Comparison of ENCODE assay signal across 20 mouse cellular contexts in genomic region chr17:72937204-72937603, GRCm38 (mm10). TPM values are rescaled to one million over a fixed set of nuclear protein-coding genes. Genes with fewer than 3 reads are reported as not detected.
DNase-seq lines count a peak whose midpoint lies in the region; ATAC-seq and TF ChIP-seq lines count a peak whose summit lies in the region.
"Had no signal": no experiment of that assay in that cellular context is flagged by ENCODE, and none has a peak within 500 bp of the region (broad histone marks: within the 10 kb centered on the region; RNA-seq: fewer than 3 reads in every experiment).

No protein-coding gene starts in this region.

- DNase-seq in heart, adult 2 months: no peak
- no peak for DNase-seq in heart, postnatal 4 days
- DNase-seq in heart, postnatal 0 days (ENCODE audit: low spot score): no peak
- DNase-seq in heart, postnatal 36 days: no peak
- DNase-seq in thymus, adult 2 months: no peak
- no peak for DNase-seq in thymus, postnatal 10 days (ENCODE audit: low spot score in 2 of 2)
- DNase-seq in ovary, postnatal 14 days (ENCODE audit: low spot score): no peak
- no peak for DNase-seq in neural tube, embryonic 10.5 days (ENCODE audit: extremely low spot score, low spot score)
- DNase-seq: adrenal gland, postnatal 14 days; cerebellum, adult 11-12 months; cerebellum, postnatal 25 days; kidney, adult 2 months; liver; liver, postnatal 0 days; right cerebral cortex, postnatal 4 days; thymus, adult 18-20 months had no signal

- WGBS in heart, adult 2 months: 51% methylated on average over 9 of the region's 9 CpGs
- 38% methylated on average over 9 of the region's 9 CpGs for WGBS in heart, postnatal 0 days
- WGBS in thymus, adult 2 months: 75% methylated on average over 9 of the region's 9 CpGs

- H3K27me3 ChIP-seq in heart, adult 2 months (ENCODE audit: control insufficient read depth, insufficient read depth, low read length): no peaks in the 10 kb centered on the region
- no peaks in the 10 kb centered on the region for H3K27me3 ChIP-seq in heart, postnatal 0 days (ENCODE audit: control insufficient read depth, insufficient read depth, low read length)
- no peaks in the 10 kb centered on the region for H3K27me3 ChIP-seq in thymus, adult 2 months (ENCODE audit: control insufficient read depth, insufficient read depth, low read length)
- H3K27me3 ChIP-seq: forebrain, embryonic 12.5 days; hindbrain, embryonic 13.5 days had no signal

- no peak overlapping the region for H3K9ac ChIP-seq in heart, adult 2 months (ENCODE audit: low read depth, low read length)
- H3K9ac ChIP-seq in heart, postnatal 0 days (replicated peaks; ENCODE audit: low read depth, low read length): 0 out of 2 replicates have a peak overlapping the region, but pooled peaks have one; percentile 8
- H3K9ac ChIP-seq: forebrain, embryonic 12.5 days; hindbrain, embryonic 13.5 days; liver, postnatal 0 days had no signal

- H3K27ac ChIP-seq in heart, adult 2 months: peak overlapping the region; percentile 70
- H3K27ac ChIP-seq in heart, postnatal 0 days (ENCODE audit: low read depth): peak overlapping the region; percentile 85
- H3K27ac ChIP-seq in thymus, adult 2 months (ENCODE audit: control insufficient read depth, insufficient read depth, low read length): peak overlapping the region; percentile 82; the same call in 1 of the 2 replicates
- H3K27ac ChIP-seq: forebrain, embryonic 12.5 days; hindbrain, embryonic 13.5 days; macrophage had no signal

- peaks cover 25% of the 10 kb centered on the region for H3K4me1 ChIP-seq in heart, adult 2 months (ENCODE audit: control insufficient read depth, insufficient read depth, low read length)
- H3K4me1 ChIP-seq in heart, postnatal 0 days (ENCODE audit: control insufficient read depth, insufficient read depth): peaks cover 73% of the 10 kb centered on the region
- peaks cover 68% of the 10 kb centered on the region for H3K4me1 ChIP-seq in thymus, adult 2 months (replicated peaks; ENCODE audit: control insufficient read depth, insufficient read depth, low read length)

- peaks cover 3% of the 10 kb centered on the region; the same call in 1 of the 2 replicates for H3K79me2 ChIP-seq in heart, adult 2 months (replicated peaks; ENCODE audit: control insufficient read depth, insufficient read depth, low read length)

- no peaks in the 10 kb centered on the region for H3K9me3 ChIP-seq in heart, postnatal 0 days (replicated peaks; ENCODE audit: control insufficient read depth, low read length)

- H3K4me2 ChIP-seq in heart, postnatal 0 days (ENCODE audit: low read depth, low read length): no peak overlapping the region
- H3K4me2 ChIP-seq: forebrain, embryonic 12.5 days; hindbrain, embryonic 13.5 days; midbrain, embryonic 11.5 days had no signal

- TF ChIP-seq POLR2A in heart, adult 2 months (IDR thresholded peaks at IDR 0.05; ENCODE audit: insufficient read depth, low read depth, low read length): no peak
- TF ChIP-seq POLR2A in thymus, adult 2 months (IDR thresholded peaks at IDR 0.05; ENCODE audit: control insufficient read depth, extremely low read depth, insufficient read depth, low read length, poor library complexity): no peak

- no peak for ATAC-seq in heart, postnatal 0 days (ENCODE audit: insufficient read depth, low read depth)
- ATAC-seq: liver, postnatal 0 days had no signal

- H3K4me3 ChIP-seq in heart, adult 2 months: no peak overlapping the region
- no peak overlapping the region for H3K4me3 ChIP-seq in heart, postnatal 0 days (ENCODE audit: low read depth, low read length)
- no peak overlapping the region for H3K4me3 ChIP-seq in thymus, adult 2 months (ENCODE audit: control insufficient read depth, insufficient read depth, low read length)
- H3K4me3 ChIP-seq: forebrain, embryonic 12.5 days; hindbrain, embryonic 13.5 days had no signal

- no peak for TF ChIP-seq EP300 in heart, adult 2 months (IDR thresholded peaks at IDR 0.05; ENCODE audit: insufficient read depth, low read depth, low read length)
- TF ChIP-seq EP300 in heart, postnatal 0 days (IDR thresholded peaks at IDR 0.05; ENCODE audit: low read depth): no peak

- no peak for TF ChIP-seq CTCF in heart, adult 2 months (IDR thresholded peaks at IDR 0.05)
- no peak for TF ChIP-seq CTCF in heart, postnatal 0 days (IDR thresholded peaks at IDR 0.05; ENCODE audit: low read depth)
- no peak for TF ChIP-seq CTCF in thymus, adult 2 months (IDR thresholded peaks at IDR 0.05; ENCODE audit: borderline replicate concordance, control insufficient read depth, extremely low read depth, insufficient read depth, low read length, poor library complexity)

- peaks cover 63% of the 10 kb centered on the region for H3K36me3 ChIP-seq in heart, adult 2 months (ENCODE audit: control insufficient read depth, insufficient read depth, low read length)
- peaks cover 77% of the 10 kb centered on the region for H3K36me3 ChIP-seq in heart, postnatal 0 days (replicated peaks; ENCODE audit: control insufficient read depth, insufficient read depth, low read length)
- H3K36me3 ChIP-seq in thymus, adult 2 months (ENCODE audit: control insufficient read depth, insufficient read depth, low read length): peaks cover 34% of the 10 kb centered on the region

- intact Hi-C loops in heart, adult 2 months (cut with DNase I): loop anchor here (2.0 kb wide), 1 partner anchor 14 kb away; no protein-coding TSS in a partner anchor
- intact Hi-C loops in heart, postnatal 36 days (cut with DNase I): loop anchor here (5.0 kb wide), 1 partner anchor 35 kb away; no protein-coding TSS in a partner anchor

RNA-seq across cellular contexts. Expression of gene Lbh, which starts 19.1 kb away (rescaled TPM):
- 100 to 1,000 TPM; 354 to 451 TPM for total RNA-seq in heart, adult 2 months (2021)
- 522 and 708 TPM in 2 replicates for polyA plus RNA-seq in heart, adult 2 months (2012; rRNA removed)
- 100 to 1,000 TPM; 730 to 743 TPM for total RNA-seq in heart, postnatal 4 days (2021)
- total RNA-seq in heart, postnatal 0 days (2014; rRNA removed; ENCODE audit: low replicate concordance): 453 and 478 TPM in 2 replicates
- polyA plus RNA-seq in heart, postnatal 0 days (2015; fragmentation: Nextera tagmentation; extraction: Ambion mirVana): 28.5 and 31.1 TPM in 2 replicates
- total RNA-seq in heart, postnatal 36 days (2021): 100 to 1,000 TPM; 339 to 436 TPM
- 197 and 216 TPM in 2 replicates for polyA plus RNA-seq in thymus, adult 2 months (2012; rRNA removed)
